In genomic region chr14:78886566-78887234, GRCm38 (mm10) we compare ENCODE assay signal across 12 mouse cellular contexts. TPM values are rescaled to one million over a fixed set of nuclear protein-coding genes. Genes with fewer than 3 reads are reported as not detected.
DNase-seq lines count a peak whose midpoint lies in the region; ATAC-seq and TF ChIP-seq lines count a peak whose summit lies in the region.
"Had no signal": no experiment of that assay in that cellular context is flagged by ENCODE, and none has a peak within 500 bp of the region (broad histone marks: within the 10 kb centered on the region; RNA-seq: fewer than 3 reads in every experiment).

No protein-coding gene starts in this region.

- 58% methylated on average over 8 of the region's 8 CpGs for WGBS in heart, adult 2 months
- 90% methylated on average over 8 of the region's 8 CpGs for WGBS in heart, embryonic 10.5 days
- WGBS in midbrain, embryonic 13.5 days, result 87% methylated on average over 8 of the region's 8 CpGs
- 81% methylated on average over 8 of the region's 8 CpGs for WGBS in midbrain, embryonic 14.5 days
- WGBS in forebrain, embryonic 16.5 days, result 79% methylated on average over 8 of the region's 8 CpGs

- no peak for TF ChIP-seq POLR2A in heart, adult 2 months (IDR thresholded peaks at IDR 0.05; ENCODE audit: insufficient read depth, low read depth, low read length)

- TF ChIP-seq EP300 in heart, adult 2 months (IDR thresholded peaks at IDR 0.05; ENCODE audit: insufficient read depth, low read depth, low read length), result peak; percentile 63; the same call in 1 of the 2 replicates

- DNase-seq in heart, adult 2 months, result peak; percentile 31 to 48
- DNase-seq in heart, embryonic 10.5 days (ENCODE audit: low spot score), result no peak
- no peak for DNase-seq in midbrain, embryonic 14.5 days
- peak; percentile 16 for DNase-seq in lung, postnatal 14 days
- no peak for DNase-seq in spleen, postnatal 36 days (ENCODE audit: low spot score in 2 of 2)
- DNase-seq: layer of hippocampus, postnatal 36 days; thymus, postnatal 36 days had no signal

- peak; percentile 9; the same call in 1 of the 2 replicates for ATAC-seq in midbrain, embryonic 13.5 days
- no peak for ATAC-seq in midbrain, embryonic 14.5 days (ENCODE audit: low FRiP score, low TSS enrichment)
- ATAC-seq in forebrain, embryonic 16.5 days, result no peak
- no peak for ATAC-seq in erythroid progenitor cell, adult 5-6 weeks (replicated peaks; ENCODE audit: low FRiP score, poor library complexity, severe bottlenecking)
- ATAC-seq: liver, embryonic 12.5 days had no signal

- no peaks in the 10 kb centered on the region for H3K36me3 ChIP-seq in heart, adult 2 months (ENCODE audit: control insufficient read depth, insufficient read depth, low read length)
- H3K36me3 ChIP-seq in heart, embryonic 10.5 days, result no peaks in the 10 kb centered on the region
- no peaks in the 10 kb centered on the region for H3K36me3 ChIP-seq in midbrain, embryonic 13.5 days
- H3K36me3 ChIP-seq in midbrain, embryonic 14.5 days (ENCODE audit: control insufficient read depth, insufficient read depth, low read length), result no peaks in the 10 kb centered on the region
- H3K36me3 ChIP-seq in forebrain, embryonic 16.5 days (ENCODE audit: control insufficient read depth, insufficient read depth), result no peaks in the 10 kb centered on the region
- H3K36me3 ChIP-seq: heart, embryonic 13.5 days; liver, embryonic 12.5 days had no signal

- peaks cover 4% of the 10 kb centered on the region; the same call in 1 of the 2 replicates for H3K79me2 ChIP-seq in heart, adult 2 months (replicated peaks; ENCODE audit: control insufficient read depth, insufficient read depth, low read length)

- no peaks in the 10 kb centered on the region for H3K9me3 ChIP-seq in heart, embryonic 10.5 days
- no peaks in the 10 kb centered on the region for H3K9me3 ChIP-seq in midbrain, embryonic 13.5 days
- no peaks in the 10 kb centered on the region for H3K9me3 ChIP-seq in midbrain, embryonic 14.5 days (ENCODE audit: control insufficient read depth, low read length)
- no peaks in the 10 kb centered on the region for H3K9me3 ChIP-seq in forebrain, embryonic 16.5 days (ENCODE audit: control insufficient read depth, low read length)
- H3K9me3 ChIP-seq: heart, embryonic 13.5 days; liver, embryonic 12.5 days had no signal

- H3K9ac ChIP-seq in heart, adult 2 months (ENCODE audit: low read depth, low read length), result no peak overlapping the region
- H3K9ac ChIP-seq in midbrain, embryonic 13.5 days (replicated peaks), result no peak overlapping the region
- H3K9ac ChIP-seq in midbrain, embryonic 14.5 days (replicated peaks; ENCODE audit: low read length), result no peak overlapping the region
- no peak overlapping the region for H3K9ac ChIP-seq in forebrain, embryonic 16.5 days (replicated peaks; ENCODE audit: low read depth, low read length)
- H3K9ac ChIP-seq: heart, embryonic 13.5 days; liver, embryonic 12.5 days had no signal

- H3K4me3 ChIP-seq in heart, adult 2 months, result no peak overlapping the region
- H3K4me3 ChIP-seq in heart, embryonic 10.5 days, result no peak overlapping the region
- H3K4me3 ChIP-seq in midbrain, embryonic 13.5 days (replicated peaks), result no peak overlapping the region
- no peak overlapping the region for H3K4me3 ChIP-seq in midbrain, embryonic 14.5 days (replicated peaks; ENCODE audit: low read depth, low read length)
- H3K4me3 ChIP-seq in forebrain, embryonic 16.5 days (replicated peaks; ENCODE audit: low read length), result no peak overlapping the region
- H3K4me3 ChIP-seq: heart, embryonic 13.5 days; liver, embryonic 12.5 days had no signal

- TF ChIP-seq CTCF in heart, adult 2 months (IDR thresholded peaks at IDR 0.05), result no peak

- H3K27ac ChIP-seq in heart, adult 2 months, result no peak overlapping the region
- no peak overlapping the region for H3K27ac ChIP-seq in heart, embryonic 10.5 days
- no peak overlapping the region for H3K27ac ChIP-seq in midbrain, embryonic 13.5 days
- H3K27ac ChIP-seq in midbrain, embryonic 14.5 days (replicated peaks; ENCODE audit: low read depth, low read length), result no peak overlapping the region
- peak overlapping the region; percentile 10; the same call in 1 of the 2 replicates for H3K27ac ChIP-seq in forebrain, embryonic 16.5 days (ENCODE audit: low read length)
- H3K27ac ChIP-seq: heart, embryonic 13.5 days; liver, embryonic 12.5 days had no signal

- no peak overlapping the region for H3K4me2 ChIP-seq in midbrain, embryonic 13.5 days (replicated peaks)
- H3K4me2 ChIP-seq in midbrain, embryonic 14.5 days (ENCODE audit: low read length), result no peak overlapping the region
- no peak overlapping the region for H3K4me2 ChIP-seq in forebrain, embryonic 16.5 days (ENCODE audit: low read length)
- H3K4me2 ChIP-seq: heart, embryonic 13.5 days; liver, embryonic 12.5 days had no signal

- no peaks in the 10 kb centered on the region for H3K27me3 ChIP-seq in heart, adult 2 months (ENCODE audit: control insufficient read depth, insufficient read depth, low read length)
- H3K27me3 ChIP-seq in heart, embryonic 10.5 days (ENCODE audit: insufficient read depth, poor library complexity, severe bottlenecking), result no peaks in the 10 kb centered on the region
- no peaks in the 10 kb centered on the region for H3K27me3 ChIP-seq in midbrain, embryonic 13.5 days
- no peaks in the 10 kb centered on the region for H3K27me3 ChIP-seq in midbrain, embryonic 14.5 days (ENCODE audit: control insufficient read depth, insufficient read depth, low read length)
- H3K27me3 ChIP-seq in forebrain, embryonic 16.5 days (replicated peaks; ENCODE audit: control insufficient read depth, insufficient read depth, low read length), result no peaks in the 10 kb centered on the region
- H3K27me3 ChIP-seq: heart, embryonic 13.5 days; liver, embryonic 12.5 days had no signal

- H3K4me1 ChIP-seq in heart, adult 2 months (ENCODE audit: control insufficient read depth, insufficient read depth, low read length), result no peaks in the 10 kb centered on the region; the same call in 1 of the 2 replicates
- peaks cover 19% of the 10 kb centered on the region for H3K4me1 ChIP-seq in heart, embryonic 10.5 days
- H3K4me1 ChIP-seq in midbrain, embryonic 13.5 days (replicated peaks), result 0 out of 2 replicates have a peak, but pooled peaks cover 7% of the 10 kb centered on the region
- H3K4me1 ChIP-seq in midbrain, embryonic 14.5 days (ENCODE audit: control insufficient read depth, insufficient read depth, low read length), result peaks cover 2% of the 10 kb centered on the region; the same call in 1 of the 2 replicates
- H3K4me1 ChIP-seq in forebrain, embryonic 16.5 days (replicated peaks; ENCODE audit: control insufficient read depth, insufficient read depth, low read length), result peaks cover 10% of the 10 kb centered on the region
- H3K4me1 ChIP-seq: liver, embryonic 12.5 days had no signal

- intact Hi-C loops in heart, adult 2 months (cut with DNase I), result no loop called here

RNA-seq across cellular contexts. Expression of gene Vwa8, which starts 37.8 kb away (rescaled TPM):
- 100 to 1,000 TPM; 150 to 177 TPM for total RNA-seq in heart, adult 2 months (2021)
- polyA plus RNA-seq in heart, adult 2 months (2012; rRNA removed), result 58.8 and 95.8 TPM in 2 replicates
- polyA plus RNA-seq in heart, embryonic 10.5 days (2016; fragmentation: Nextera tagmentation; extraction: Ambion mirVana), result 12.1 and 18.6 TPM in 2 replicates
- polyA plus RNA-seq in midbrain, embryonic 13.5 days (2015; fragmentation: Nextera tagmentation; extraction: Ambion mirVana), result 5.0 and 5.7 TPM in 2 replicates
- polyA plus RNA-seq in midbrain, embryonic 14.5 days (2014; fragmentation: Nextera tagmentation; extraction: Ambion mirVana), result 5.6 and 8.0 TPM in 2 replicates
- polyA plus RNA-seq in forebrain, embryonic 16.5 days (2015; fragmentation: Nextera tagmentation; extraction: Ambion mirVana), result 5.4 and 6.3 TPM in 2 replicates
- 5.0 and 6.5 TPM in 2 replicates for total RNA-seq in erythroid progenitor cell, adult 5-6 weeks (2015; ENCODE audit: low replicate concordance)
- total RNA-seq in erythroid progenitor cell, adult 5-6 weeks (2017; ENCODE audit: low replicate concordance), result 2.3 and 2.7 TPM in 2 replicates

Comparison
In these comparisons a context has a peak if more than half of its experiments do, and no peak if none do; other contexts are left out.
1. DNase-seq: peak in heart, adult 2 months (2 of 2) and lung, postnatal 14 days (single experiment); none in heart, embryonic 10.5 days (single experiment), midbrain, embryonic 14.5 days (single experiment) and spleen, postnatal 36 days (0 of 2).